Mouse (Mus musculus): ENCODE measurements around the gene Gimap4. TPM values are rescaled to one million over a fixed set of nuclear protein-coding genes. Genes with fewer than 3 reads are reported as not detected.

Gene Gimap4
- polyA plus RNA-seq (2014; fragmentation: Illumina TruSeq; extraction: RNeasy Lipid Tissue Mini Kit (QIAGEN cat#74804); ENCODE audit: low read depth, low replicate concordance): 218 TPM

GRCm38 (mm10) chr6:48684319-48684718, at the start of gene Gimap4:
TSS of gene Gimap4 (plus strand) at chr6:48684549.

GRCm38 (mm10) chr6:48646995-48647394, 37.4 kb upstream of the Gimap4 start, which contains the start of gene Gimap8:
TSS of gene Gimap8 (plus strand) at chr6:48647234.

DNA sequence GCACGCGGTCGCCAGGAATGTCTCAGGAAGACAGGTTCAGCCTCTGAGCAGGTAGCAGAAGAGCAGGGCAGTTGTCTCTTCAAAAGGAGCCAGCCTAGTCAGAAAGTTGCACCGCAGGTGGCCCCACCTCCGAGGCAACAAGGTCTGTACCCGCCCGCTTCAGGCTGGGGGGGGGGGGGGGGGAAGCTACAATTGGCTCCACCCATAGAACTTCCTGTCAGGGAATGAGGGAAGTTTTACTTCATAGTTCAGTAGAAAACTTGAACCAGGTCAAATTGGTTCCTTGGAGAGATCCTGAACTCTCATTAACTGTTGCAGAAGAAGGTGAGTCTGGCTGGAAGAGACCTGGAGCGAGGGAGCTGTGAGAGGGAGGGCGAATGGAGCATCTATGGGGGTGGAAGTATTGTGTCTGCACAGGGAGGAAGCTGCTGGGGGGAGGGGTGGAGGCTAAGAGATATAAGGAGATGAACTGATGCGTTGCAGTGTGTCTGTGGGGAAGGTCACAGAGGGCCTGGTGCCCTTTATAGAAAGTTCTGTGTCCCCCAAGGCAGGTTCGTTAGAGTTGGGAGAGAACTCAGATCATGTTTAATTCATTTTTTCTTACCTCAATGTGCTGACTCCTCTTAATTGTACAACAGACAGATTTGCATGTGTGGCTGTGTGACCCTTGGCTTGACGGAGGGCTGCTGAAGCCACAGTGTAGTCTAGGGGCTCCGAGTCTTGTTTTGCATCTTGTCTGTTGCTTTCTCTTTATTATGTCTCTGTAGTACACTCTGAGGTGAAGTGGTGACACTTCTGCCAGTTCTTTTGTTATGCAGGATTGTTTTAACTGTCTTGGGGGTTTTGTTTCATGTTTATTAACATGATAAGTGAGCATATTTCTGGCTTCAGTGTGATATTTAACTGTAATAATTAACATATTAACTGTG, 8.2 kb upstream of the Gimap4 start, which contains the start of gene Gimap9:
Gimap9 (plus strand) TSS at position 199 of the 929 bp plus-strand sequence.

GRCm38 (mm10) chr6:48718455-48718854, 34.1 kb downstream of the Gimap4 start, which contains the start of the genes Gm28053 and Gimap7:
TSS of gene Gm28053 (plus strand) at chr6:48718607.
TSS of gene Gimap7 (plus strand) at chr6:48718621.

DNA sequence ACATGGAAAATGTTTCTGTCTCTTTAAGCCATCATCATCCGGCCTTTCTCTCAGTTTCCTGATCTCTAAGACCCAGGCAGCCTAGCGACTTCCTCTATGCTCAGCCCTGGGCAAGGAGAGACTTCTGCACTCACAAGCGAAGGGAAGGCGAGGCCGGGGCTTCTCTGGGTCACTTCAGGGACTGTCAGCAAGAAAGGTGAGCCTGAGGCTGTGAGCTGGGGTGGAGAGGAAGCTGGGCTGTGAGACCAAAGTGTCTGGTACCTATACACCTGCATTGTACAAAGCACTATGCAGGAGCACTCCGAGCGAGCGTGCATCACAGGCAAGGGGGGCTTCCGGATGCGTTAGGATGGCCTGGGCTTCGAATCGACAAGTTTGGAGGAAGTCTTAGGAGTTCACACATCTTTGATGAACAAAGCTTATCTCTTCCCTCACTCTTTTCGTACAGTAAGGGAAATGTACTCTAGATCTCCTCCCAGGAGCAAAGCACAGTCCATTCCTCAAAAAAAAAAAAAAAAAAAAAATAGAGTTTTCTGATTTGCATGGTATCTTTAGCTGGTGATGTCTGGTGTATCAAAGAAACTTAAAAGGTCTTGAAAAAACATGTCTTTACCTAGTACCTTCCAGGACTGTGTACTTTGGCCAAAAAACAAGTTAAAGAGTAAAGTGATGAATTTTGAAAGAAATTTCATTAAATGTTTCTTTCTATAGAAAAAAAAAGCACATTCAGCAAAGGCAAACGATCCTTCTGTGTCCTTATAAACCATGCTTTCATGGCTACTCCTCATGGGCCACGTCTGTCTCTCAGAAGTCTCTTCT, 54.8 kb downstream of the Gimap4 start, which contains the start of gene Gimap1:
Gimap1 (plus strand) TSS at position 94 of the 819 bp plus-strand sequence.

Other genes starting within 250 kb of the Gimap4 start
- gene Zfp467, start 238.7 kb upstream of the Gimap4 start, polyA plus RNA-seq (2014; fragmentation: Illumina TruSeq; extraction: RNeasy Lipid Tissue Mini Kit (QIAGEN cat#74804); ENCODE audit: low read depth, low replicate concordance): 14.9 TPM
- not detected for gene Sspo, start 236.3 kb upstream of the Gimap4 start, polyA plus RNA-seq (2014; fragmentation: Illumina TruSeq; extraction: RNeasy Lipid Tissue Mini Kit (QIAGEN cat#74804); ENCODE audit: low read depth, low replicate concordance)
- gene Atp6v0e2, start 146.9 kb upstream of the Gimap4 start, polyA plus RNA-seq (2014; fragmentation: Illumina TruSeq; extraction: RNeasy Lipid Tissue Mini Kit (QIAGEN cat#74804); ENCODE audit: low read depth, low replicate concordance): 55.5 TPM
- 8.5 TPM for gene Lrrc61, start 129.8 kb upstream of the Gimap4 start, polyA plus RNA-seq (2014; fragmentation: Illumina TruSeq; extraction: RNeasy Lipid Tissue Mini Kit (QIAGEN cat#74804); ENCODE audit: low read depth, low replicate concordance)
- gene Rarres2, start 111.8 kb upstream of the Gimap4 start, polyA plus RNA-seq (2014; fragmentation: Illumina TruSeq; extraction: RNeasy Lipid Tissue Mini Kit (QIAGEN cat#74804); ENCODE audit: low read depth, low replicate concordance): 7.2 TPM
- not detected for gene Gm45021, start 94.9 kb upstream of the Gimap4 start, polyA plus RNA-seq (2014; fragmentation: Illumina TruSeq; extraction: RNeasy Lipid Tissue Mini Kit (QIAGEN cat#74804); ENCODE audit: low read depth, low replicate concordance)
- 12.8 TPM for gene Repin1, start 90.7 kb upstream of the Gimap4 start, polyA plus RNA-seq (2014; fragmentation: Illumina TruSeq; extraction: RNeasy Lipid Tissue Mini Kit (QIAGEN cat#74804); ENCODE audit: low read depth, low replicate concordance)
- not detected for gene Gm44965, start 90.6 kb upstream of the Gimap4 start, polyA plus RNA-seq (2014; fragmentation: Illumina TruSeq; extraction: RNeasy Lipid Tissue Mini Kit (QIAGEN cat#74804); ENCODE audit: low read depth, low replicate concordance)
- gene Zfp775, start 82.5 kb upstream of the Gimap4 start, polyA plus RNA-seq (2014; fragmentation: Illumina TruSeq; extraction: RNeasy Lipid Tissue Mini Kit (QIAGEN cat#74804); ENCODE audit: low read depth, low replicate concordance): 0.12 TPM
- gene AI854703, start 57.8 kb upstream of the Gimap4 start, polyA plus RNA-seq (2014; fragmentation: Illumina TruSeq; extraction: RNeasy Lipid Tissue Mini Kit (QIAGEN cat#74804); ENCODE audit: low read depth, low replicate concordance): 0.35 TPM
- gene Gimap8, start 37.3 kb upstream of the Gimap4 start, polyA plus RNA-seq (2014; fragmentation: Illumina TruSeq; extraction: RNeasy Lipid Tissue Mini Kit (QIAGEN cat#74804); ENCODE audit: low read depth, low replicate concordance): 33.4 TPM
- gene Gimap9, start 8.4 kb upstream of the Gimap4 start, polyA plus RNA-seq (2014; fragmentation: Illumina TruSeq; extraction: RNeasy Lipid Tissue Mini Kit (QIAGEN cat#74804); ENCODE audit: low read depth, low replicate concordance): 18.7 TPM
- 106 TPM for gene Gimap6, start 23.7 kb downstream of the Gimap4 start, polyA plus RNA-seq (2014; fragmentation: Illumina TruSeq; extraction: RNeasy Lipid Tissue Mini Kit (QIAGEN cat#74804); ENCODE audit: low read depth, low replicate concordance)
- gene Gm28053, start 34.1 kb downstream of the Gimap4 start, polyA plus RNA-seq (2014; fragmentation: Illumina TruSeq; extraction: RNeasy Lipid Tissue Mini Kit (QIAGEN cat#74804); ENCODE audit: low read depth, low replicate concordance): 4.4 TPM
- gene Gimap7, start 34.1 kb downstream of the Gimap4 start, polyA plus RNA-seq (2014; fragmentation: Illumina TruSeq; extraction: RNeasy Lipid Tissue Mini Kit (QIAGEN cat#74804); ENCODE audit: low read depth, low replicate concordance): not detected
- gene Gimap1, start 54.5 kb downstream of the Gimap4 start, polyA plus RNA-seq (2014; fragmentation: Illumina TruSeq; extraction: RNeasy Lipid Tissue Mini Kit (QIAGEN cat#74804); ENCODE audit: low read depth, low replicate concordance): 2.8 TPM
- gene Gimap5, start 61.6 kb downstream of the Gimap4 start, polyA plus RNA-seq (2014; fragmentation: Illumina TruSeq; extraction: RNeasy Lipid Tissue Mini Kit (QIAGEN cat#74804); ENCODE audit: low read depth, low replicate concordance): 10.3 TPM
- gene Gimap3, start 86.3 kb downstream of the Gimap4 start, polyA plus RNA-seq (2014; fragmentation: Illumina TruSeq; extraction: RNeasy Lipid Tissue Mini Kit (QIAGEN cat#74804); ENCODE audit: low read depth, low replicate concordance): 1.2 TPM
- gene Tmem176a, start 156.4 kb downstream of the Gimap4 start, polyA plus RNA-seq (2014; fragmentation: Illumina TruSeq; extraction: RNeasy Lipid Tissue Mini Kit (QIAGEN cat#74804); ENCODE audit: low read depth, low replicate concordance): 200 TPM
- 47.6 TPM for gene Tmem176b, start 156.9 kb downstream of the Gimap4 start, polyA plus RNA-seq (2014; fragmentation: Illumina TruSeq; extraction: RNeasy Lipid Tissue Mini Kit (QIAGEN cat#74804); ENCODE audit: low read depth, low replicate concordance)
- not detected for gene Aoc1, start 188.3 kb downstream of the Gimap4 start, polyA plus RNA-seq (2014; fragmentation: Illumina TruSeq; extraction: RNeasy Lipid Tissue Mini Kit (QIAGEN cat#74804); ENCODE audit: low read depth, low replicate concordance)
- gene 1600015I10Rik, start 245.3 kb downstream of the Gimap4 start, polyA plus RNA-seq (2014; fragmentation: Illumina TruSeq; extraction: RNeasy Lipid Tissue Mini Kit (QIAGEN cat#74804); ENCODE audit: low read depth, low replicate concordance): not detected